Mouse (Mus musculus) neural tube, embryonic 12.5 days (tissue): ENCODE measurements around the gene Ap2a2. TPM values are rescaled to one million over a fixed set of nuclear protein-coding genes. Genes with fewer than 3 reads are reported as not detected.

ENCODE experiments used
- ATAC-seq: fragments of 200-750 bp; cut with Nextera tagmentation; 2 replicates; pipeline ENCODE4 v1.8.0; 2017; ENCODE audit warnings: low read depth, mild to moderate bottlenecking, moderate TSS enrichment, moderate library complexity; ENCODE audit not compliant: low FRiP score
- H3K27ac ChIP-seq: fragments of 300-500 bp; sonication (generic); 2 replicates; pipeline ENCODE4 v1.5.1; 2016
- H3K27me3 ChIP-seq: fragments of 300-500 bp; sonication (generic); replicated peaks from 2 replicates; pipeline ENCODE4 v1.6.1; 2016; ENCODE audit warnings: mild to moderate bottlenecking
- H3K36me3 ChIP-seq: fragments of 300-500 bp; sonication (generic); 2 replicates; pipeline ENCODE4 v1.6.1; 2016; ENCODE audit warnings: mild to moderate bottlenecking
- H3K4me1 ChIP-seq: fragments of 300-500 bp; sonication (generic); 2 replicates; pipeline ENCODE4 v1.6.1; 2016
- H3K4me2 ChIP-seq: fragments of 300-500 bp; sonication (generic); replicated peaks from 2 replicates; pipeline ENCODE4 v1.6.1; 2016; ENCODE audit warnings: mild to moderate bottlenecking
- H3K4me3 ChIP-seq: fragments of 300-500 bp; sonication (generic); 2 replicates; pipeline ENCODE4 v1.5.1; 2016
- H3K9ac ChIP-seq: fragments of 300-500 bp; sonication (generic); 2 replicates; pipeline ENCODE4 v1.6.1; 2016; ENCODE audit warnings: mild to moderate bottlenecking
- H3K9me3 ChIP-seq: fragments of 300-500 bp; sonication (generic); 2 replicates; pipeline ENCODE4 v1.6.1; 2016; ENCODE audit warnings: mild to moderate bottlenecking
- WGBS: fragments of 180-500 bp; shearing (Covaris S2); methylation state at CpG from one replicate; pipeline ENCODE4 v1.1.7; 2016; 5-methylcytosine and 5-hydroxymethylcytosine counted together
- polyA plus RNA-seq: library from polyadenylated mRNA; unstranded; fragments of >200 nt; fragmentation: Nextera tagmentation; extraction: Ambion mirVana; gene quantifications from 2 replicates; pipeline ENCODE4 v1.2.1, GENCODE M21; 2016

Ap2a2 gene
- polyA plus RNA-seq, 1 experiment from 2014 or later: 117 TPM

DNA sequence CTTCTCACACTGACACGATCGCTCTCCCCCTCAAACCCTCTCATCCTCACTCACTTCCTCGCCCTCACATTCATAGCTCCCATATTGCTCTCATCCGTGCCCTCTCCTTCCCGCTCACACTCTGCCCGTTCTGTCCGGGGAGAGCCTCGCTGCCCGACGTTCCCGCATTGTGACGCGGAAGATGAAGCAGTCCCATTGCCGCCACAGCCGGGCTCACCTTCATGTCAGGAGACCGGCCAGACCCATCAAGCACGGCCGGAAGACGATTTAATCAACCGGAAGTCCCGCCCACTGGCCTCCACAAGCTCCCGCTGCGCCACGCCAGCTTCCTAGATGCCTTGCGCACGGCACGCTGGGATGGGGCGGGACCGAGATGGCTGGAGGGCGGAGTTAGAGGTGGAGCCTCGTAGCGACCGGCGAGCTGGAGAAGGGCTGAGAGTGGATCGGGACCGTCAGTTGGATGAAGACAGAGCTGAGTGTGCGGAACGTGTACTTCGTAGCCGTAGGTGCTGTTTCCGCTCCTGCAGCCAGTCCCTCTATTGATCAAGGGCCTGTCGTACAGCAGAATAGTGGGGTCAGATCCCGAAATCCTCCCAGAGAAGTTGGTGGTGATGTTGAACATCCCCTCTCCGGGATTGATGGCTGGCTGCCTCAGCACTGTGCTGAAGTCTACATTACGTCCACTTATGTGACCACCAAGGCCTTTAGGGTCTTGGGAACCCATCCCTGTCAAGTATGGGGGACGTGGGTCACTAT is 22.2 kb upstream of the Ap2a2 start, which contains the start of gene Chid1:
Chid1 (minus strand) TSS at position 302 of the 756 bp plus-strand sequence.
- H3K4me1 ChIP-seq: peaks cover 17% of the 10 kb centered on the region
- no peaks in the 10 kb centered on the region for H3K27me3 ChIP-seq
- ATAC-seq: peak; percentile 97
- peak within 1 kb of the TSS; percentile 68 for H3K4me3 ChIP-seq
- no peaks in the 10 kb centered on the region for H3K9me3 ChIP-seq
- H3K36me3 ChIP-seq: no peaks in the 10 kb centered on the region
- WGBS: 2% methylated on average over 46 of the region's 46 CpGs
- peak within 1 kb of the TSS; percentile 68 for H3K4me2 ChIP-seq
- 0 out of 2 replicates have a peak within 1 kb of the TSS, but pooled peaks have one; percentile 4 for H3K27ac ChIP-seq
- H3K9ac ChIP-seq: peak within 1 kb of the TSS; percentile 81

DNA sequence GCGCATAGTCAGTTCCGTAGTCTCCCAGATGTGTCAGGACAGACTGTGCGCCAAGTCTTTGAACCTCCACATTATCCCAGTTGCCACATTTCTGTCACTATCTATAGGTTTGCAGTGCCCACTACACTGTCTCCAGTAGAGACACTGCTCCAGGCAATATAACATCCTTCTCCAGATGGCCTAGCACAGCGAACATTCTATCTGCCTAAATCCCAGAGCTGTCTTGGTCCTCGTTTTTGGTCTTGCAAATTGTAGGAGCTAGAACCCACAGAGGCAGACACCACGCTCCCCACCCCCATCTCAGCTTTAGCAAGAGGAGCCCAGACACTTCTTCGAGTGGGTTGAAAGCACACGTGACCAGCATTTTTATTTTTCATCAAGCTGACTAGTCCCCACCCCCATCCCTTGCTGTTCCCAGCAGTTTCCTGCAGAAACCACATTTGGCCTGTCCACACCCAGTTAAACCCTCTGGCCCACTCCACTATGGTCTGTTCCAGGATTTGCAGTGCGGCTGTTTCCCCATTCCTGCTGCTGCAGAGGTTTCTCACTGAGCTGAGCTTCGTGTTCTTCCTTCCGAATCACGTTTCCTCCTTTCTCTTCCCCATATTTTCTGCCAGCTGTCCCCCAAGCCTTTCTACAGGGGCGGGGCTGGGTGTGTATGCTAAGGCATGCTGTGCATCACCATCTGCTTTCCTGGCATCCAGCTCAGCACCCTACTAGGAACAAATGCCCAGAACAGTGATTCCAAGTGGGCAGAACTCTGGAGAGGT is 21.5 kb upstream of the Ap2a2 start:
- Histone ChIP-seq H3K27ac (no peak overlapping the region), H3K4me2 (peak overlapping the region; percentile 68), H3K27me3 (no peaks in the 10 kb centered on the region)

DNA sequence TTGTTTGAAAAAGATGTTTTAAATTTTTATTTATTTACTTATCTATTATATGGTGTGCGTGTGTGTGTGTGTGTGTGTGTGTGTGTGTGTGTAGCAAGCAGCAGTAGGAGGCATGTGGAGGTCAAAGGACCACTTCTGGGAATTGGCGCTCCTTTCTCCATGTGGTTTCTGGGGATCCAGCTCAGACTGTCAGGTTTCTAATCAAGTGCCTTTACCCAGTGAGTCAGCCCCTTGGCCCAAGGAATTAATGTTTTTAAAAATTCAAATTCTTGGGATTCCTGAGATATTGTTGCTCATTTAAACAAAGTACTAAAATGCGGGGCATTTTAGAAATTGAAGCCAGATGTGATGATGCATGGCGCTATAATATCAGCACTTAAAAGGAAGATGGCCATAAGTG is 20.3 kb upstream of the Ap2a2 start:
- ATAC-seq: no peak
- H3K27ac ChIP-seq: no peak overlapping the region
- H3K4me1 ChIP-seq: peaks cover 17% of the 10 kb centered on the region
- H3K9ac ChIP-seq: no peak overlapping the region
- H3K9me3 ChIP-seq: no peaks in the 10 kb centered on the region
- H3K36me3 ChIP-seq: no peaks in the 10 kb centered on the region
- H3K4me3 ChIP-seq: no peak overlapping the region
- H3K4me2 ChIP-seq: no peak overlapping the region
- no peaks in the 10 kb centered on the region for H3K27me3 ChIP-seq
- WGBS: 84% methylated on average over 4 of the region's 4 CpGs

More for the DNA sequence above, 21.5 kb upstream of the Ap2a2 start:
- Histone ChIP-seq H3K9ac (peak overlapping the region; percentile 81; the same call in 1 of the 2 replicates), H3K36me3 (no peaks in the 10 kb centered on the region), H3K9me3 (no peaks in the 10 kb centered on the region), H3K4me1 (peaks cover 17% of the 10 kb centered on the region), H3K4me3 (peak overlapping the region; percentile 68)
- WGBS: 63% methylated on average over 13 of the region's 13 CpGs
- peak; percentile 11; the same call in 1 of the 2 replicates for ATAC-seq

DNA sequence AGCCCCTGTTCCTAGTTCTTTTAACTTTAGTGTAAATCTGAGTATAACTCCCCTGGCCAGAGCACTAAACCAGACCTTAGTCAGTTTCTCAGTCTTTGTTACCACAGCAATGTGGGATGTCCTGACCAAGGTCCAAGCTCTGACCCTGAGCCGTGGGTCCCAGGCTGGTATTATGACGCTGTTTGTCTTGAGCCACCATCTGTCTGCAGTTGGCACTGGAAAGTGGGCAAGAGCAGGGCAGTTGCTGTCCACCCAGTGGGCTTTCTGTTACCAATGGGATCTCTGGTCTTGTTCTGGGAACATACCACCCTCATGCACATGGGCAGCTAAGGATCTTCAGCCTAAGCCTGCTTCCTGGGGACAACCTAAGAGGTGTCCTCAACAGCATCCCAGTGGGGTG is 19.4 kb upstream of the Ap2a2 start:
- H3K36me3 ChIP-seq: no peaks in the 10 kb centered on the region
- WGBS: 90% methylated on average over 2 of the region's 2 CpGs

DNA sequence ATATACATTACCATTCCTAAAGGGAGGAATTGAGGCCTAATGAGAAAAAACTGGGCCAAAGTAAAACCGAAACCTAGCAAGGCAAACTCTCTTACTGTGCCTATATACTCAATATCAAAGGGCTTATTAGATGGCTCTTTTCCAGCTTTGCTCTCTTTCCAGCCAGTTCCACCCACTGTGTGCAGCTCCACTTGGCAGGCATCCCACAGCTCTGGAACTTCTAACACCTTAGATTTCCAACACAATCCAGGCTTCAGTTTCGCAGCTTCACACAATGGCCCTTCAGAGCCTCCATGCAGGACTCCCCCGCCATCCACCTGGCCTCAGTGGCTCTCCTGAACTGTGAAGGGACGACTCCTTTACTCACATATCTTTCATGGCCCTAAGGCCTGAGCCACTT is 17.3 kb upstream of the Ap2a2 start:
- no peaks in the 10 kb centered on the region for H3K36me3 ChIP-seq
- no peak overlapping the region for H3K27ac ChIP-seq
- no peak overlapping the region for H3K9ac ChIP-seq
- no peak overlapping the region for H3K4me2 ChIP-seq
- no peak overlapping the region for H3K4me3 ChIP-seq
- no peaks in the 10 kb centered on the region for H3K27me3 ChIP-seq
- 83% methylated on average over 4 of the region's 4 CpGs for WGBS
- no peaks in the 10 kb centered on the region for H3K9me3 ChIP-seq
- peaks cover 7% of the 10 kb centered on the region for H3K4me1 ChIP-seq
- ATAC-seq: no peak

More for the DNA sequence above, 19.4 kb upstream of the Ap2a2 start:
- no peaks in the 10 kb centered on the region for H3K9me3 ChIP-seq
- H3K27ac ChIP-seq: no peak overlapping the region
- no peaks in the 10 kb centered on the region for H3K27me3 ChIP-seq
- no peak overlapping the region for H3K4me3 ChIP-seq
- no peak for ATAC-seq
- no peak overlapping the region for H3K4me2 ChIP-seq
- no peak overlapping the region for H3K9ac ChIP-seq
- H3K4me1 ChIP-seq: peaks cover 17% of the 10 kb centered on the region

DNA sequence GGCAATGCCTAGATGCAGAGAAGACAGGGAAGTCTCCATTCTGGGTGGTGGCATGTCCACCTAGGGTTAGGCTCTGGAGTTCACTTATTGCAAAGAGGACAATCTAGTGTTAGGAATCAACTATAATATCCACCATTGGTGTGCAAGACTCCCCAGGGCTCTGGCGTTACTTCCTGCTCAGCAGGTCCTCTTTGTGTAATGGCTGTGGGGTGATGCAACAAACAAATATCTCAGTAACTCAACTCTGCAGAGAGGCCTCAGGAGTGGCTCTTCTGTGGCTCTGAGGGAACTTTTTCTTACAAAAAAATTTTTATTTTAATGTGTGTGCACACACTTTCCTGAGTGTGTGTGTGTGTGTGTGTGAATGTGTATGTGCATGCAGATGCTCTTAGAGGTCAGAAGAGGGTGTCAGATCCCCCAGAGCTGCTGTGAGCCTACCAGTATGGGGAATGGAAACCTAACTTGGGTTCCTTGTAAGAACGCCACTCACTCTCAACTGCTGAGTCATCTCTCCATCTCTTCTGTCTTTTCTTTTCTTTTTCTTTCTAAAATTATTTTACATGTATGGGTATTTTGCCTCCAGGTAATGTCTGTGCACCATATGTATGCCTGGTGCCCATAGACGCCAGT is 12.4 kb upstream of the Ap2a2 start:
- Histone ChIP-seq H3K9ac (no peak overlapping the region), H3K27me3 (no peaks in the 10 kb centered on the region), H3K36me3 (no peaks in the 10 kb centered on the region), H3K9me3 (no peaks in the 10 kb centered on the region), H3K4me1 (no peaks in the 10 kb centered on the region), H3K27ac (no peak overlapping the region), H3K4me2 (no peak overlapping the region), H3K4me3 (no peak overlapping the region)
- 88% methylated on average over 3 of the region's 3 CpGs for WGBS
- no peak for ATAC-seq

DNA sequence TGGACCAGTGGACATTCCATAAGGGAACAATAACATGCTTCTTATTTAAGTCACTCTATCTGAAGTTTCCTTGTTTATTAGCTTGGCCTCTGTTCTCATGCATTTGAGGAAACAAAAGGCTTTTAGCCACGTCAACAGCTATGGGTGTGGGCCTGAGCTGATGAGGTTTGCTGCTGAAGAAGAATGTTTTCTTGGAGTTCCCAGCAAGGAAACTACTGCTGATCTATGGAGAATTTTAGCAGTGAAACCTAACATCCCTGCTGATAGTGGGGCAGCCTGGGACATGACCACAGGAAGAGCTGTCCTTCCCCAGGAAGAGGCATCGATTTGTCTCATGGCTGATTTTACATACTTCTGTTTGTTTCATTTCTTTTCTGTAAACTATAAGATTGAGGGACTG is 11.5 kb upstream of the Ap2a2 start:
- Histone ChIP-seq H3K4me3 (no peak overlapping the region), H3K27me3 (no peaks in the 10 kb centered on the region), H3K9me3 (no peaks in the 10 kb centered on the region), H3K4me1 (no peaks in the 10 kb centered on the region), H3K9ac (no peak overlapping the region), H3K4me2 (no peak overlapping the region), H3K27ac (no peak overlapping the region), H3K36me3 (no peaks in the 10 kb centered on the region)
- no peak for ATAC-seq
- 82% methylated on average over 2 of the region's 2 CpGs for WGBS

DNA sequence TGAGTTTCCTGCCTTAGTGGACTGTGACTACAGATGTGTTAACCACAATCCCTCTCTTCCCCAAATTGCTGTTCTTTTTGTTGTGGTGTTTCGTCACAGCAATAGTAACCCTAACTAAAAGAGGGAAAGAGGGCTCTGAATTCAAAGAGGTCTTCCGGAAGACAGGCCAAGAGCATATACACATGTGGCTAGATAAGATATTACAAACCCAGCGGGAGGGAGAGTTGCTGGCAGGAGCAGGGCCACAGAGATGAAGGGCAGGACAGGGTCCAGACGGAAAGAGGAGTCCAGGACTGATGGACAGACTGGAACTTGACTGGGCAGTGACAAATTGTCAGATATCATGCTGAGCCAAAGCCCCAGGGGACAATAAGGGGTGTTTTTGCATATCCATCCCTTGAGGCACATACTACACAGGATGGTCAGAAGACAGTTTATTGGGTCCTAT is 3.6 kb upstream of the Ap2a2 start:
- H3K9me3 ChIP-seq: no peaks in the 10 kb centered on the region
- no peaks in the 10 kb centered on the region; the same call in 1 of the 2 replicates for H3K27me3 ChIP-seq
- no peak for ATAC-seq
- H3K27ac ChIP-seq: no peak overlapping the region
- no peak overlapping the region for H3K4me3 ChIP-seq
- 66% methylated on average over 4 of the region's 4 CpGs for WGBS
- H3K4me1 ChIP-seq: peaks cover 13% of the 10 kb centered on the region
- H3K9ac ChIP-seq: no peak overlapping the region
- no peaks in the 10 kb centered on the region for H3K36me3 ChIP-seq
- H3K4me2 ChIP-seq: no peak overlapping the region

DNA sequence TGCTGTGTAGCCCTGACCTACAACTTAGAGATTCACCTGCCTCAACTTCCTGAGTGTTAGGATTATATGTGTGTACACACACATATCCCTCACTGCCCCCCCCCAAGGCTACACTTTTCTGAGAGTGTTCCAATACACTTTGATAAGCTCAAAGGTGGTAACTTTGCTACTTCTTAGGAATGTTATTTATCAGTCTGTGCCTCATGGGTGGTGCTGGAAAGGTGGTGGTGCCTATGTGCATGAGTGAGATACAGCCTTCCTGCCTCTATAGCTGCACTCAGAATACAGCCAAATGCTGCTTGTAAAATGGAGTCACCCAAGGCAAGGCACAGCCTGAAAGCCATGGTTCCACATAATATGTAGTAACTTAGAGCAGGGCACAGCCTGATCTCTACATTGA is 3.0 kb upstream of the Ap2a2 start:
- H3K4me1 ChIP-seq: peaks cover 19% of the 10 kb centered on the region
- H3K4me2 ChIP-seq: no peak overlapping the region
- no peaks in the 10 kb centered on the region; the same call in 1 of the 2 replicates for H3K27me3 ChIP-seq
- no peak for ATAC-seq
- H3K9me3 ChIP-seq: no peaks in the 10 kb centered on the region
- H3K27ac ChIP-seq: no peak overlapping the region
- no peaks in the 10 kb centered on the region for H3K36me3 ChIP-seq
- no peak overlapping the region for H3K4me3 ChIP-seq
- H3K9ac ChIP-seq: no peak overlapping the region

DNA sequence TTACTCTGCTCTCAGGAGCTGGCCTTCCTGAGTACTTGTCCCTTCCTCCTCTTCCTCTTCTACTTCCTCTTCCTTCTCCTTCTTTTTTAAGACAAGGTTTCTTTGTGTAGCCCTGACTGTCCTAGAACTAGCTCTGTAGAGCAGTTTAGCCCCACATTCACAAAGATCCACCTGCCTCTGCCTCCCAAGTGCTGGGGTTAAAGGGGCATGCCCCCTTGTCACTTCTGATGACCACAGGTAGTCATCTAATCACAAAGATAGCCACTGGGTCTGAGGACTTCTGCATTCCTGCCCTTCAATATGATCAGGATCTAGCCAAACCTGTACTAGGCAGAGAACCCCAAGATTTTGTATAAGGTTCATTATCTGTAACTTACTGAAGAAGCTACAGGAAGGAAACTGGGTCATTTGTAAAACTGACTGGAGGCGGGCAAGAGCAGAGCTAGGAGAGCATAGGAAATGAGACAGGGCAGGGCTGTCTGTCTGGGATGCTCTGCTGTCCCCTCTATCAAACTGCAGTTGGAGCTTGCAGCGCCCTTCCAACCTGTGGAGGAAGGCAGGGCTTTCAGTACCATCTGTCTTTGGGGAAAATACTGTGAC is 2.1 kb upstream of the Ap2a2 start:
- Histone ChIP-seq H3K27me3 (no peaks in the 10 kb centered on the region; the same call in 1 of the 2 replicates), H3K27ac (no peak overlapping the region), H3K4me2 (no peak overlapping the region), H3K9ac (no peak overlapping the region), H3K4me1 (peaks cover 27% of the 10 kb centered on the region), H3K36me3 (no peaks in the 10 kb centered on the region; the same call in 1 of the 2 replicates), H3K4me3 (no peak overlapping the region), H3K9me3 (no peaks in the 10 kb centered on the region)
- 62% methylated on average over 2 of the region's 2 CpGs for WGBS
- no peak for ATAC-seq

DNA sequence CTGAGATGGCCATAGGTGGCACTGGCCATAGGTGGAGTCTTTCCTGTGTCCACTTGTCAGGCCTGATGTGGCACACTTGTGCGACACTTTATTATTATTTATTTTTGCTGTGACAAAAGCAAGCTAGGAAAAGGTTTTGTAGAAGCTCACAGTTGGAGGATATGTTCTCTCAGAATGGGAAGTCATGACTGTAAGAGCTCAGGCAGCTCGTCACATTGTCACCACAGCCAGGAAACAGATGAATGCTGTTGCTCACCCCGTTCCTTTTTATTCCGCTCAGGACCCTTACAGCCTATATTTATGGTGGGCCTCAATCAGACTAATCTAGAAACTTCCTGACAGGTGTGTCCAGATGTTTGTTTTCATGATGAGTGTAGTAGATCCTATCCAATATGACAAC is 1.5 kb upstream of the Ap2a2 start:
- no peak overlapping the region for H3K4me3 ChIP-seq
- no peak for ATAC-seq
- no peaks in the 10 kb centered on the region for H3K9me3 ChIP-seq
- peaks cover 27% of the 10 kb centered on the region for H3K4me1 ChIP-seq
- no peak overlapping the region for H3K27ac ChIP-seq
- no peak overlapping the region for H3K4me2 ChIP-seq
- 87% methylated on average over 4 of the region's 4 CpGs for WGBS
- no peak overlapping the region for H3K9ac ChIP-seq
- no peaks in the 10 kb centered on the region; the same call in 1 of the 2 replicates for H3K36me3 ChIP-seq
- H3K27me3 ChIP-seq: no peaks in the 10 kb centered on the region; the same call in 1 of the 2 replicates
